Mouse (Mus musculus) megakaryocyte, embryonic 14.5 days (primary cell): Measurements from ENCODE around the gene Rbms3.

Experiments used
- FLI1 ChIP-seq: IDR thresholded peaks from 2 replicates; pipeline ENCODE4 v1.6.1; 2012; ENCODE audit warnings: low read length, inconsistent platforms, mixed read lengths
- GATA1 ChIP-seq: IDR thresholded peaks from 3 replicates; pipeline ENCODE4 v1.6.1; 2012; ENCODE audit warnings: mixed read lengths, low read length, inconsistent platforms, borderline replicate concordance

DNA sequence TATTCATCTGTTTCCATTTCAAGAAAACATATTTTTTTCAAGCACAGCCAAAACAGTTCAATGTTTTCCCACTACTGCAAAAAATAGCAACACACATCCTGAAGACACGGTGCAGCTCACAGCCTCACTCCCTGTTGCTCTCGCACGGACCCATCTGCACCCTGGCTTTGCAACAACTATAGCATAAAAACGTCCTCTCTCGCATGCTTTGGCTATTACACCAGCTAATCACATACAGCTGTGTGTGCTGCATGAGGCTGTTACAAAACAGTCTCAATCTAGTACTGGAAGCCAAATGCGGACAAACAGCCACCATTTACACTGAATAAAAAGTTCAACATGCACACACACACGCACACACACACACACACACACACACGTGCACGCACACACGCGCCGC is 383.5 kb downstream of the Rbms3 start:
- TF ChIP-seq FLI1 (no peak), GATA1 (no peak)
